Mouse (Mus musculus) liver, embryonic 16.5 days (tissue): ENCODE data around the gene Wdfy1. TPM values are rescaled to one million over a fixed set of nuclear protein-coding genes. Genes with fewer than 3 reads are reported as not detected.

Source experiments
- ATAC-seq: fragments of 200-750 bp; cut with Nextera tagmentation; 2 replicates; pipeline ENCODE4 v1.8.0; 2017; ENCODE audit warnings: low read depth, mild to moderate bottlenecking, moderate number of reproducible peaks, moderate library complexity
- H3K27ac ChIP-seq: fragments of 300-500 bp; sonication (generic); 2 replicates; pipeline ENCODE4 v1.5.1; 2014; ENCODE audit warnings: mild to moderate bottlenecking, low read length
- H3K27me3 ChIP-seq: fragments of 300-500 bp; sonication (generic); 2 replicates; pipeline ENCODE4 v1.6.1; 2014; ENCODE audit warnings: low read depth, low read length, mixed read lengths; ENCODE audit not compliant: control insufficient read depth, insufficient read depth
- H3K36me3 ChIP-seq: fragments of 300-500 bp; sonication (generic); 2 replicates; pipeline ENCODE4 v1.6.1; 2014; ENCODE audit warnings: mild to moderate bottlenecking; ENCODE audit not compliant: control insufficient read depth, insufficient read depth
- H3K4me1 ChIP-seq: fragments of 300-500 bp; sonication (generic); 2 replicates; pipeline ENCODE4 v1.6.1; 2014; ENCODE audit warnings: low read depth, low read length, mixed read lengths; ENCODE audit not compliant: control insufficient read depth
- H3K4me2 ChIP-seq: fragments of 300-500 bp; sonication (generic); 2 replicates; pipeline ENCODE4 v1.6.1; 2014; ENCODE audit warnings: low read depth, low read length, mixed read lengths
- H3K4me3 ChIP-seq: fragments of 300-500 bp; sonication (generic); 2 replicates; pipeline ENCODE4 v1.5.1; 2014; ENCODE audit warnings: low read depth, mild to moderate bottlenecking, low read length
- H3K9ac ChIP-seq: fragments of 300-500 bp; sonication (generic); 2 replicates; pipeline ENCODE4 v1.6.1; 2014; ENCODE audit warnings: low read depth, low read length
- H3K9me3 ChIP-seq: fragments of 300-500 bp; sonication (generic); replicated peaks from 2 replicates; pipeline ENCODE4 v1.6.1; 2016; ENCODE audit warnings: low read length; ENCODE audit not compliant: control insufficient read depth
- WGBS: fragments of 180-500 bp; shearing (Covaris S2); extraction: QIAGEN DNeasy Blood & Tissue Kit; methylation state at CpG from one replicate; pipeline ENCODE4 v1.1.7; 2014; ENCODE audit not compliant: insufficient replicate concordance; 5-methylcytosine and 5-hydroxymethylcytosine counted together
- polyA plus RNA-seq: library from polyadenylated mRNA; unstranded; fragments of >200 nt; fragmentation: Nextera tagmentation; extraction: Ambion mirVana; gene quantifications from 2 replicates; pipeline ENCODE4 v1.2.1, GENCODE M21; 2015

The Wdfy1 gene
- polyA plus RNA-seq, 1 experiment from 2014 or later, result 13.2 TPM

DNA sequence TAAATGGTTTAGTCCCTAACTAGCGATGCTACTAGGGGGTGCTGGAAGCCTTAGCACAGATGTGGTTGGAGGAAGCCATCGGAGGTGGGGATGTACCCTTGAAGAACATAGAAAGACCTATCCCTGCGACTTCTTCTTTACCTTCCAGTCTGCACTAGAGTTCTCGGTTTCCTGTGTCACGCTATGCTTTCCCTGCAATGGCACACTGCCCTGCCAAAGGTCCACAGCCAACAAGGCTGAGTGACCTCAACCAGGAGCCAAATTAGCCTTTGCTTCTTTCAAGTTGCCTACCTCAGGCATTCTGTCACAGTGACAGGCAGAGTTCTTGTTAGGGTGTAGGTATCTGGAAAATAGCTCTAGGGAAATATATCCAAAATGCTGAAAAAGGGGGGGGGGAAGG is 19.5 kb downstream of the Wdfy1 start:
- Histone ChIP-seq H3K4me2 (no peak overlapping the region), H3K4me3 (no peak overlapping the region), H3K27me3 (no peaks in the 10 kb centered on the region), H3K9me3 (no peaks in the 10 kb centered on the region), H3K9ac (no peak overlapping the region), H3K36me3 (no peaks in the 10 kb centered on the region), H3K27ac (no peak overlapping the region), H3K4me1 (peaks cover 11% of the 10 kb centered on the region)
- WGBS, result 70% methylated on average over 5 of the region's 5 CpGs
- no peak for ATAC-seq

DNA sequence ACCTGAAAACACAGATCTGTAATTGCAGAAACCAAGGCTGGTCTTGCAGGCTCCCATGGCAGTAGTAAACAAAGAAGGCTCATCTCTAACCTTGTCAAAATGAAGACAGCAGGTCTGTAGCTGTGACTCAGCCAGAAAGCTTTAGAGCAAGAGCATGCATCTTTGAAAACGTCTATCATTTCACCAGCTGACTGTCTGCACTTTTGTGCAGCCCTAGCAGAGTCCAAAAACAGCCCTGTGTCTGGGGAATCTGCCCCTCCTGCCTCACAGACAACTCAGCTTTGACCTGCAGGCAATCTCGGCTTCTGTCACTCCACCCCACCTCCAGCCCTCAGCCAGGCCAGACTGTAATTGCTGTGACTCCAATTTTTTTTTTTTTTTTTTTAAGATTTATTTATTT is 20.6 kb downstream of the Wdfy1 start:
- 37% methylated on average over 2 of the region's 2 CpGs for WGBS
- peaks cover 7% of the 10 kb centered on the region for H3K4me1 ChIP-seq
- H3K36me3 ChIP-seq, result no peaks in the 10 kb centered on the region
- H3K27ac ChIP-seq, result no peak overlapping the region
- H3K4me3 ChIP-seq, result no peak overlapping the region
- no peak overlapping the region for H3K4me2 ChIP-seq
- no peak for ATAC-seq
- H3K27me3 ChIP-seq, result no peaks in the 10 kb centered on the region
- H3K9ac ChIP-seq, result no peak overlapping the region
- no peaks in the 10 kb centered on the region for H3K9me3 ChIP-seq

DNA sequence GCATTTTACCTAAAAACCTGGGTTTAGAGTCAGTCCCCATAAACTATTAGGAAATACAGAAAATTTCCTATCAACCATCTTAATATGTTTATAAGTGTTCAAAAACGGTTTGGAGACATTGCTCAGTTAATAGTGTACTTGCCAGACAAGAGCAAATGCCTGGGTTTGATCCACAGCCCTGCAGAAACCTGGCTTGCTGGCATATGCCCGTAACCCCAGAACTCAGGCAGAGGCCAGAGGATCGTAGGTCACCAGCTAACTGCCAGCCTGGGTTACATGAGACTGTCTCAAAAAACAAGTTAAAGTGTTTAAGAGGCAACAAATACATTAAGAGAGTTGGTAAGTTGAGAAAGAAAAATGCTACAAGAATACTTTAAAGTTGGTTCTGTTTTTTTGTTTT is 21.0 kb downstream of the Wdfy1 start:
- H3K27me3 ChIP-seq, result no peaks in the 10 kb centered on the region
- ATAC-seq, result no peak
- no peak overlapping the region for H3K9ac ChIP-seq
- peaks cover 4% of the 10 kb centered on the region for H3K4me1 ChIP-seq
- 58% methylated on average over 3 of the region's 3 CpGs for WGBS
- no peak overlapping the region for H3K4me2 ChIP-seq
- no peaks in the 10 kb centered on the region for H3K36me3 ChIP-seq
- H3K9me3 ChIP-seq, result no peaks in the 10 kb centered on the region
- no peak overlapping the region for H3K4me3 ChIP-seq
- no peak overlapping the region for H3K27ac ChIP-seq

DNA sequence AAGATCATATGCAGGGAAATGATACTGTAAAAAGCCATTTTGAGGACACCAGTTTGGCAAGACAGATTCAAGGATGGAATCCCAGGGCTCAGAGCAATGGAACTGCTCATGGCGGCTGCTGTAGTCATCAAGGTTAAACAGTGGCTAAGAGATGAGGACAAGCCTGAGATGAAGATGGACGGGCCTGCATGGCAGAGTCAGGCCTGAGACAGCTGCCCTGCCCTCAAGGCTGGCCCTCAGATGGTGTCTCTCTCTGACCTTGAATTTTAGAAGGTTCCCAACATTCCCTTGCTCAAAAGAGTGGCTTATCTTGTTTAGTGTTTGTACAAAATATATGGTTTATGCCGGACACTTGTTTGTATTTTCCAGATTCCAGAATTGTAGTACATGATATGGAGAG is 22.5 kb downstream of the Wdfy1 start:
- no peak overlapping the region for H3K9ac ChIP-seq
- ATAC-seq, result no peak
- no peak overlapping the region for H3K4me3 ChIP-seq
- no peaks in the 10 kb centered on the region for H3K9me3 ChIP-seq
- no peaks in the 10 kb centered on the region for H3K36me3 ChIP-seq
- no peak overlapping the region for H3K4me2 ChIP-seq
- 66% methylated on average over 3 of the region's 3 CpGs for WGBS
- H3K27me3 ChIP-seq, result no peaks in the 10 kb centered on the region
- H3K27ac ChIP-seq, result no peak overlapping the region
- peaks cover 3% of the 10 kb centered on the region for H3K4me1 ChIP-seq

DNA sequence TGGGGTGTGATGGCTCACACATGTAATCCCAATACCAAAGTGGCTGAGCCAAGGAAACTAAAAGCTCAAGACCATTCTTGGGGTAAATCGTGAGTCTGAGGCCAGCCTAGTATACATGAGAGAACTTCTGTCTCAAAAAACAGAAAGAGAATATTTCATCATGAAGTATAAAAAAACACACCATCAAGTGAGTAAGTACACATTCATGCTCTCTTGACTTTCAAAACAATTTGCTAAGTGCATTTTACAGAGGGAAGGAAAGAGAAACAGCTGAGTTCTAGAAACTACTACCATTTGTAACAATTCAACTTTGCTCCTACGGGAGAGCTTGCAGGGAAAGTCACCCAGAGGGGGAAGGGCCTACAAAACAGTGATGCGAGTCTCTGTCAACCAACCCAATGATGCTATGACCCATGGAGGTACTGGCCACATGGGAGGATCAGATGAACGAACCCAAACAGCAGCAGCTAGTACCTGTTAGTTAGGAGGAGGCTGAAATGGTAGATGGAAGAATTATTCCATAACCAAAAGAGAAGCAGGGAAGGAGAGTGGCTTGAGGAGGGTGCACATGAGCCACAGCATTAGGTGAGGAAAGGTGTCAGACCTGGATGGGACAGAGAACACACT is 23.1 kb downstream of the Wdfy1 start:
- no peaks in the 10 kb centered on the region for H3K36me3 ChIP-seq
- 46% methylated on average over 4 of the region's 4 CpGs for WGBS
- H3K9me3 ChIP-seq, result no peaks in the 10 kb centered on the region
- H3K4me1 ChIP-seq, result peaks cover 3% of the 10 kb centered on the region
- H3K27ac ChIP-seq, result no peak overlapping the region
- H3K4me2 ChIP-seq, result no peak overlapping the region
- H3K27me3 ChIP-seq, result no peaks in the 10 kb centered on the region
- ATAC-seq, result no peak
- H3K4me3 ChIP-seq, result no peak overlapping the region
- H3K9ac ChIP-seq, result no peak overlapping the region

DNA sequence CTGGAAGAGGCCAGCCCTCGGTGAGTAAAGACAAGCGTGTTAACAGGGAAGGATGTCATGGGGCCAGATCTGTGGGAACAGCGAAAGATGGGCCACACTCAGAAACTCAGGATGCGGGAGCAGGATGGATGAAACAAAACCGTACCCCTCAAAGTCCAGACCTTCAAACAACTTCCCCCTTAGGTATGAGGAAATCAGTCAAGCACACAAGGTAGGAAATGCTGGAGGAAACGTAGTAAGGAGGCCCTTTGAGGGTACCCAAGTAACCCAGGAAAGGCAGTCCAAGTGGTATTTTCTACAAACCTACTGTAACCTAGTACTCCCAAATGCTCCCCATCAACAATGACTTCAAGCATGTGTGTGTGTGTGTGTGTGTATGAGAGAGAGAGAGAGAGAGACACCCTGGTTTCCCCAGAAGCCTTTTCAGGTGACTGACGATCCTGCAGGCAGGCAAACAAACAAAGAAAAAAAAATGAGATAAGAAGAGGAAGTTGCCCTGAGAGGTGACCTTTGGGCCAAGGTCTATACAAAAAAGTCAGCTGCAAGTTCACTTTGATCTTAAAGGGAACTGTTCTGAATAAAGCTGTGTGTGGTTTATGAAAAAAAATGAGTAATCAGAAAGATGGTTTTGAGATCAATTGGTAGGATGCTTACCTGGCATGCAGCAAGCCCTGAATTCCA is 23.8 kb downstream of the Wdfy1 start:
- Histone ChIP-seq H3K4me1 (peaks cover 3% of the 10 kb centered on the region), H3K9ac (no peak overlapping the region), H3K9me3 (no peaks in the 10 kb centered on the region), H3K27me3 (no peaks in the 10 kb centered on the region), H3K36me3 (no peaks in the 10 kb centered on the region), H3K4me2 (no peak overlapping the region), H3K4me3 (no peak overlapping the region), H3K27ac (no peak overlapping the region)
- peak; percentile 41 for ATAC-seq
- 41% methylated on average over 7 of the region's 7 CpGs for WGBS

DNA sequence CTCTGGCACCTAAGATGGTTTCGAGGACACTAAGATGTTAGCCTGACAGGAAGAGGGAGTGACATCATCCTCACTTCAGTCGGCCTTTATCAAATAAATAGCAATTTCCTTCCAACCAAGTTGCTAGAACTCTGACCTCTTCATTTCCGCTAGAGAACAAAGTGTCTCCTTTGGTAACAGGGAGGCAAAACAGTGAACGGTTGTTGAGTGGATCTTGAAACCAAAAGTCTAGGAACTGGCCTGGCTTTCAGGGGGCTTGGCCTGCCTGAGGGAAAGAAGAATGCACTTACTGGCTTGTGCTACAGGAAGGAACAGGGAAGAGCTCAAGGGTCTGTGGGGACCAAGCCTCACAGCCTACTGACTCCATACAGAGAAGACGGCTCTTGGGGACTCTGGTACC is 24.8 kb downstream of the Wdfy1 start:
- no peak overlapping the region for H3K27ac ChIP-seq
- H3K4me3 ChIP-seq, result no peak overlapping the region

DNA sequence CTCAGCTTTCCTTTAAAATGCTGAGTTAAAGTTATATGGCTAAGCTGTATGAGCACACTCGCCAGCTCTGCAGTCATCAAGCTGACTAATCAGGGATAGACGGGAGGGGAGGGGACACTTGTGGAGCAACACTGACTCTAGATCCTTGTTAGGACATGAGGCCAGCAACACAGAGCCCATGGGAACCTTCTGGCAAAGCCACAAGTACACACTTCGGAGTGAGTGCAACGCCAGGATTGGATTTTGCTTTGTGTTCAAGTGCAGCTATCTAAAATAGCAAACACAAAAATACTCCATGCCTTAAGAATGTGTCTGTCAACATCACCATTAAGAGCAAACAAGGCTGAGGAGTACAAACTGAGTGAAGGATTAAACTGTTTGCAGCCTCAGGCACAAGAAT is 29.9 kb downstream of the Wdfy1 start:
- H3K9ac ChIP-seq, result no peak overlapping the region
- WGBS, result 66% methylated on average over 4 of the region's 4 CpGs
- no peaks in the 10 kb centered on the region for H3K9me3 ChIP-seq
- no peak for ATAC-seq
- H3K27ac ChIP-seq, result no peak overlapping the region
- H3K36me3 ChIP-seq, result no peaks in the 10 kb centered on the region
- no peaks in the 10 kb centered on the region for H3K27me3 ChIP-seq
- no peak overlapping the region for H3K4me2 ChIP-seq
- H3K4me1 ChIP-seq, result no peaks in the 10 kb centered on the region
- no peak overlapping the region for H3K4me3 ChIP-seq

More for the DNA sequence above, 24.8 kb downstream of the Wdfy1 start:
- Histone ChIP-seq H3K9me3 (no peaks in the 10 kb centered on the region), H3K27me3 (no peaks in the 10 kb centered on the region), H3K9ac (no peak overlapping the region), H3K4me1 (peaks cover 3% of the 10 kb centered on the region), H3K36me3 (no peaks in the 10 kb centered on the region), H3K4me2 (no peak overlapping the region)
- WGBS, result 31% methylated on average over 5 of the region's 5 CpGs
- ATAC-seq, result 0 out of 2 replicates have a peak, but pooled peaks have one; percentile 16

DNA sequence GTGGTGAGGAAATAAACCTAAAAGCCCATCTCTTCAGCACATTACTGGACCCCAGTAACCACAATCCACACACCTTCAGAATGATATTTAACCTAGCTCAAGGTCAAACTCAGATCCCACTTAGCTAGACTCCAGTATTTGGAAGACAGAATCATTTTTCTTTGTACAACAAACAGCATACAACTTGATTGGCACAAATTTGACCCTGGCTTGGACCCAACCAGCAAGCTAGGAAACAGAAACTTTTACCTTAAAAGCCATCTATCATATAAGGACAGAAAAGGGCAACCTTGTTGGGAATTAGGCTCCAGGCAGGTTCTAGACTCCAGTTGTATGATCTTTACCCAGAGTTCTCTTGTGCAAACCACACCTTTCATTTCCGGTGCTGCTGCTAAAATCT is 32.6 kb downstream of the Wdfy1 start:
- 68% methylated on average over 1 of the region's 1 CpGs for whole genome bisulfite sequencing
- no peaks in the 10 kb centered on the region for H3K36me3 ChIP-seq
- no peak overlapping the region for H3K27ac ChIP-seq
- H3K9me3 ChIP-seq, result no peaks in the 10 kb centered on the region
- H3K4me2 ChIP-seq, result no peak overlapping the region
- ATAC-seq, result no peak
- no peak overlapping the region for H3K4me3 ChIP-seq
- no peaks in the 10 kb centered on the region for H3K4me1 ChIP-seq
- no peak overlapping the region for H3K9ac ChIP-seq
- no peaks in the 10 kb centered on the region for H3K27me3 ChIP-seq
